Mouse (Mus musculus) neural tube, embryonic 13.5 days (tissue): ENCODE results near the gene Gorasp1. TPM values are rescaled to one million over a fixed set of nuclear protein-coding genes. Genes with fewer than 3 reads are reported as not detected.

Source experiments
- ATAC-seq: fragments of 200-750 bp; cut with Nextera tagmentation; 2 replicates; pipeline ENCODE4 v1.8.0; 2017; ENCODE audit warnings: low read depth, mild to moderate bottlenecking, moderate TSS enrichment, moderate library complexity
- H3K27ac ChIP-seq: fragments of 300-500 bp; sonication (generic); replicated peaks from 2 replicates; pipeline ENCODE4 v1.5.1; 2015; ENCODE audit warnings: moderate library complexity, mild to moderate bottlenecking, inconsistent platforms
- H3K27me3 ChIP-seq: fragments of 300-500 bp; sonication (generic); 2 replicates; pipeline ENCODE4 v1.6.1; 2015; ENCODE audit warnings: mild to moderate bottlenecking, inconsistent platforms
- H3K36me3 ChIP-seq: fragments of 300-500 bp; sonication (generic); 2 replicates; pipeline ENCODE4 v1.6.1; 2015; ENCODE audit warnings: mild to moderate bottlenecking, inconsistent platforms
- H3K4me1 ChIP-seq: fragments of 300-500 bp; sonication (generic); replicated peaks from 2 replicates; pipeline ENCODE4 v1.6.1; 2015; ENCODE audit warnings: inconsistent platforms
- H3K4me2 ChIP-seq: fragments of 300-500 bp; sonication (generic); 2 replicates; pipeline ENCODE4 v1.6.1; 2015; ENCODE audit warnings: inconsistent platforms, mild to moderate bottlenecking, moderate library complexity
- H3K4me3 ChIP-seq: fragments of 300-500 bp; sonication (generic); 2 replicates; pipeline ENCODE4 v1.5.1; 2015; ENCODE audit warnings: mild to moderate bottlenecking, inconsistent platforms
- H3K9ac ChIP-seq: fragments of 300-500 bp; sonication (generic); 2 replicates; pipeline ENCODE4 v1.6.1; 2015; ENCODE audit warnings: moderate library complexity, mild to moderate bottlenecking, inconsistent platforms
- H3K9me3 ChIP-seq: fragments of 300-500 bp; sonication (generic); 2 replicates; pipeline ENCODE4 v1.6.1; 2016; ENCODE audit warnings: inconsistent platforms
- WGBS: fragments of 180-500 bp; shearing (Covaris S2); methylation state at CpG from one replicate; pipeline ENCODE4 v1.1.7; 2015; 5-methylcytosine and 5-hydroxymethylcytosine counted together
- polyA plus RNA-seq: library from polyadenylated mRNA; unstranded; fragments of >200 nt; fragmentation: Nextera tagmentation; extraction: Ambion mirVana; gene quantifications from 2 replicates; pipeline ENCODE4 v1.2.1, GENCODE M21; 2015

Gorasp1 gene
- polyA plus RNA-seq, 1 experiment from 2014 or later: 22.9 TPM

DNA sequence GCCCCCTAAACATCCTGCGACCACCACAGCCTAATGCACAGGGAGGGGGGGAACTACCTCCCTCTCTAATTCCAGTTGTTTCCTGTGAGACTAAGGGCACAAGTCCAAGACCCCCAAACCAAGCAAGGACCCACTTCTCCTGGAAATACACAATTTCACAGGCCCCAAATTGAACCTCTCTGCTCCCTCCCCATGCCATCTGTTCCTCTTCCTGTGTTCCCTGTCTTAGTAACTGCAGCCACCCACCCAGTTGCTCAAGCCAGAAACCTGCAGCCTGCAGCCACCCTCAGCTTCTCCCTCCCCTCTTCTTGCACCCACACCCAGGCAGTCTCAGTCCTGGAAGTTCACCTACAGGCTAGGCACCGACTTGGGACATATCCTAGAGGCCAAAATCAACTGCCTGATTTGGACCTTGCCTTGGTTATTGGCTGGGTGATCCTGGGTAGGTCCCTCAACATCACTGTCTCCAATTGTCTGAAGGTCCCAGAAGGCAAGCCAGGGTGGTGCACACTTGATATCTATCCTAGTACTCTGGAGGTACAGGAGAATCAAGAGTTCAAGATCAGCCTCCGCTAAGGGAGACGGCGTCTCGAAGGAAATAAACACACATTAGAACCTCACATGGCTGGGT, 41.6 kb upstream of the Gorasp1 start:
- H3K36me3 ChIP-seq: peaks cover 2% of the 10 kb centered on the region; the same call in 1 of the 2 replicates
- no peak overlapping the region for H3K27ac ChIP-seq
- no peak overlapping the region for H3K9ac ChIP-seq
- no peak overlapping the region for H3K4me2 ChIP-seq
- H3K4me1 ChIP-seq: peaks cover 57% of the 10 kb centered on the region
- WGBS: 90% methylated on average over 6 of the region's 6 CpGs
- H3K4me3 ChIP-seq: no peak overlapping the region
- peaks cover 21% of the 10 kb centered on the region for H3K27me3 ChIP-seq
- no peaks in the 10 kb centered on the region for H3K9me3 ChIP-seq
- no peak for ATAC-seq

DNA sequence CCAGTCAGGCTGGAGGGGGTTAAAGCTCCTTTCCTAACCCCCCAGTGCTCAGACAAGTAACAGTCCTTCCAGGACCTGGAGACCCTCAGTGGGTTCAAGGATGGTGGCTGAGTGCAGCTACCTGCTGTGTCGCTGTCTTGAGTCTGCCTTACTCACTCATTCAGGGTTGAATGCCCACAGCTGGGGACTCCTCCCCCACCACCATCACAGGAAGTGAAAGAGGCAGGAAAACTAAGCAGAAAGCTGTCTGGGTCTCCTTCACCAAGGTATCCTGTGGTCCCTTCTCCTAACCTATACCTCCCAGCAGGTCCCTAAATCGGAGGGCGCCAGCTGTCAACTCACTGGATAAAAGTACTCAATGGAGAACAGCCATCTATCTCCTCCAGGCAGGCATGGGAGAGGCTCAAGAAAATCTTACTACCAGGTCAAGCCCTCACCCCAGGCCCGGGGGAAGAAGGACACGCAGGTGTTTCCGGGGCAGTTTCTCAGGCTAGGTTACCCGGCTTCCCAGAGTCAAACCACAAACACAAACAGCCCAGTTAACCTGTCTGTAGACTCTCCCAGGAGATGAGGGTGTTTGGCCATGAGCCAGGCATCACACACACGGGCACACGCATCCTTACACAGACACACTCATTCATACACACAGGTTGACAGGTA, 40.9 kb upstream of the Gorasp1 start:
- H3K9ac ChIP-seq: no peak overlapping the region
- WGBS: 63% methylated on average over 9 of the region's 9 CpGs
- ATAC-seq: no peak

DNA sequence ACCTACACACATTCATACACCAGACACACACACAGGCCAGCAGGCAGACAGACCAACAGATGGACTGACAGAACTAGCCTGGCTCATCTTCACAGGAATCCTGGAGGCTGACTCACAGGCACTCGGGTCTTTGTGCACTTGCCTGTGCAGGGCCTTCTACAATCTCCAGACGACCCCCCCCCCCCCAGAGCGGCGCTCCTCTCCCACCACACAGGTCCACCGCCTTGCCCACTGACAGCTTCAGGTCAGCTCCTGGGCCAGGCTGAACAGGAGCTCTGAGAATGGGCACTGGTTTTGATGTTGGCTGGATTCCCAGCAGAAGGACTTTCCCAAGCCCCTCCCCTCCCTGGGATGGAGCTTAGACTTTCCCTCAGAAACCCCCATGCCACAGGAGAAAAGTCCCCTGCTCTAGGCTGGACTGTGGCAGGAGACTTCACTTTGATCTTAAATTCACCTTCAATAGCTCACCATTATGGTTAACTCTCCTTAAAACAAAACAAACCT, 40.2 kb upstream of the Gorasp1 start:
- no peak for ATAC-seq
- no peak overlapping the region for H3K4me3 ChIP-seq
- no peak overlapping the region for H3K4me2 ChIP-seq
- H3K27ac ChIP-seq: no peak overlapping the region
- H3K9me3 ChIP-seq: no peaks in the 10 kb centered on the region
- peaks cover 46% of the 10 kb centered on the region for H3K4me1 ChIP-seq
- H3K36me3 ChIP-seq: peaks cover 10% of the 10 kb centered on the region; the same call in 1 of the 2 replicates
- 0 out of 2 replicates have a peak overlapping the region, but pooled peaks have one; percentile 17 for H3K9ac ChIP-seq
- H3K27me3 ChIP-seq: peaks cover 11% of the 10 kb centered on the region
- WGBS: 43% methylated on average over 5 of the region's 5 CpGs

More for the DNA sequence above, 40.9 kb upstream of the Gorasp1 start:
- Histone ChIP-seq H3K4me3 (no peak overlapping the region), H3K4me1 (peaks cover 53% of the 10 kb centered on the region), H3K27me3 (peaks cover 17% of the 10 kb centered on the region), H3K36me3 (peaks cover 6% of the 10 kb centered on the region; the same call in 1 of the 2 replicates), H3K4me2 (no peak overlapping the region), H3K27ac (no peak overlapping the region), H3K9me3 (no peaks in the 10 kb centered on the region)

DNA sequence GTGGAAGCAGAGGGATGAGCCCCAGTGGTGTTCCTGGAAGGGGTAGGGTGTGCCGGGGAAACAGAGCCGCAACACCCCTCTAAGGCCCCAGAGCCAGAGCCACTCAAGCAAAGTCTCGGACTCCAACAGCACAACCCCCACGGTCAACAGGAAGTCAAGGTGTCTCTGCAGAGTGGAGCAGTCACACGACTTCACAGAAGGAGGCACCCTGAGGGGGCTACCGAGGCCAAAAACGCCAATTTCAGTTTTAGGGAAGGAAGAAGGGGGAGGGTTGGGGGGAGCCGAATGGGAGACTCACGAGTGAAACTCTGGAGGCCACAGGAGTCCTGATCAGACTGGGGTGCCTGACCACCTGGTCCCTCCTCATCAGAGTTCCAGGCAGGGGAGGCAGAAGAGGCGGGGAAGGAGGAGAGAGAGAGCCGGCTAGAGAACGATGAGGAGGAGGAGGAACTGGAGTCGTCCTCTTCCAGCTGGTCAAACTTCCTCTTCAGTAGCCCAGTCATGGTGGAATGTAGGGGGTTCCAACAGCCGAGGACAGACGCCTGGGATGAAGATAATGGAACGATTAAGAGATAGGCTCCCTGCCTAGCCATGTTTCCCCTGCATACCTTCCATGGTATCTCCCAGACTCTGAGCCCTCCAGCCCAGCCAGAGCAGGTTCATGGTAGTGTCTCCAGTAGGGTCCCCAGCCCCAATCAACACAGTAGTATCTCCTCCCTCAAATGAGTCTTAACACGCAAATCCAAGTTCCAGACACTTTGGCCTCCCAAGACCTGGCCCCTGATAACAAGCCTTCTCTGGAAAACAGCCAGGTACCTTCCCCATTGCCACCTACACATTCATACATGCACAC, 39.6 kb upstream of the Gorasp1 start:
- H3K4me2 ChIP-seq: no peak overlapping the region
- H3K4me1 ChIP-seq: peaks cover 39% of the 10 kb centered on the region
- H3K4me3 ChIP-seq: no peak overlapping the region
- H3K9me3 ChIP-seq: no peaks in the 10 kb centered on the region
- no peak for ATAC-seq
- H3K27me3 ChIP-seq: peaks cover 6% of the 10 kb centered on the region; the same call in 1 of the 2 replicates
- H3K36me3 ChIP-seq: peaks cover 10% of the 10 kb centered on the region; the same call in 1 of the 2 replicates
- 60% methylated on average over 17 of the region's 17 CpGs for WGBS
- H3K27ac ChIP-seq: no peak overlapping the region
- 0 out of 2 replicates have a peak overlapping the region, but pooled peaks have one; percentile 17 for H3K9ac ChIP-seq

DNA sequence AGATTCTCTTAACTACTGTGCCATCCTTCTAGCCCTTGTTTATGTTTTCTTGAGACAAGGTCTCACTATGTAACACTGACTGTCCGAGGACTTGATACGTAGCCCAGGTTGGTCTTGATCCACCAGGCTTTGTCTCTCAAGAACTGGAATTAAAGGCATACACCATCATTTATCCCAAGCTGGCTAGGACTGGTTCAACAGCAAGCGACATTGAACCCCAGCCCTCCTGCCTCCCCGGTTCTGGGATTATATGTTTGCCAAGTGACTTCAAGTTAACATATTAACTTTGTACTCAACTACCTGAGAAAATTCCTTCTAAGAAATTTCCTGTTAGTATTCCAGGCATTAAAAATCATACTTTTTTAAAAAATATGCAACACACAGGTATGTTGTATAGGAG, 37.9 kb upstream of the Gorasp1 start:
- no peak overlapping the region for H3K4me3 ChIP-seq
- H3K36me3 ChIP-seq: peaks cover 10% of the 10 kb centered on the region; the same call in 1 of the 2 replicates
- no peak for ATAC-seq
- H3K27me3 ChIP-seq: no peaks in the 10 kb centered on the region
- H3K27ac ChIP-seq: no peak overlapping the region
- WGBS: 98% methylated on average over 4 of the region's 4 CpGs
- H3K4me1 ChIP-seq: peaks cover 36% of the 10 kb centered on the region
- no peak overlapping the region for H3K4me2 ChIP-seq
- no peaks in the 10 kb centered on the region for H3K9me3 ChIP-seq
- no peak overlapping the region for H3K9ac ChIP-seq

DNA sequence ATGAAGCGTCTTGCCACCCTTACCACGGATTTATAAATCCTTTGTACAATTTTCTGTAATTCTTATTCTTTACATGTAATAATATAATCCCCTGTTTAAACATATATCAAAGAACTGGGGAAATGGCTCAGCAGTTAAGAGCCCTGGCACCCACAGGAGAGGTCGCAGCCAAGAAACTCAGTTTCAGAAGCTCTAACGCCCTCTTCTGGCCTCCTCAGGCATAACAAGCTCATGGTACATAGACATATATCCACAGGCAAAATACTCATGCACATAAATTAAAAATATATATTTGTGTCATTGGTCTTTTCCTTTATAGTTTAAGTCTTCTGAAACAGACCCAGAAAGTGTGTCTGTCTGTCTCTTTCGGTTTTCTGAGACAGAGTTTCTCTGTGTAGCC, 37.2 kb upstream of the Gorasp1 start:
- H3K27ac ChIP-seq: no peak overlapping the region
- H3K4me3 ChIP-seq: no peak overlapping the region
- H3K4me2 ChIP-seq: no peak overlapping the region
- 82% methylated on average over 5 of the region's 5 CpGs for WGBS
- H3K9ac ChIP-seq: no peak overlapping the region
- peaks cover 35% of the 10 kb centered on the region for H3K4me1 ChIP-seq
- no peaks in the 10 kb centered on the region for H3K9me3 ChIP-seq
- no peaks in the 10 kb centered on the region for H3K27me3 ChIP-seq
- peaks cover 10% of the 10 kb centered on the region; the same call in 1 of the 2 replicates for H3K36me3 ChIP-seq
- no peak for ATAC-seq

DNA sequence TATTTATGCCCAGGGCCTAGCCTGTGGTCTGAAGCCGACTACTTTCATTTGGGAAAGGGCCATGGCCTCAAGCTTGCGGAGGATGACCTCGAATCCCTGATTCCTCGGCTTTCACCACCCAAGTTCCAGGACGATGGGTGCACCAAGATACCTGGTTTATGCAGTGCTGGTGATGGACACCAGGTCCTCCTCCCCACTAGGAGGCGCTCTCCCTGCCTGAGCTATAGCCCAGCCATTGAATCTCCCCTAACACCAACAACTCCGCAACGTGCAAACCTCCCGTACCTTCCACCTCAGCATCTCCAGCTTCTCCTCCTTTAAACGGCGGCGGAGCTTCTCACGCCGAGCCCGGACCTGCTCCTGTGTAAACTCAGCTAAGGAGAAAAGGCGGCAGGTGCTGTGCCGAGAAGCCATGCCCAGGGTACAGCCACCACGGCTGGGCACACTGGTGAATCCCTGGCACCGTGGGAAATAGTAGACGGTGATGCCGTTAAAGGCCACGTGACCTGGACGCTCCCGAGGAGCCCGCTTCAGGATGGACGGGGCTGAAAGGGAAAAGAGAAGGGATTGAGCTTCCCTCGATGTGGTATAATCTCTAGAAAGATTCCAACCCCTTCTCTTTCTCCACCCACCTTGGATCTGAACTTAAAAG, 36.6 kb upstream of the Gorasp1 start:
- WGBS: 90% methylated on average over 27 of the region's 27 CpGs
- Histone ChIP-seq H3K4me3 (no peak overlapping the region), H3K4me2 (no peak overlapping the region), H3K9ac (no peak overlapping the region), H3K4me1 (peaks cover 35% of the 10 kb centered on the region), H3K36me3 (peaks cover 10% of the 10 kb centered on the region; the same call in 1 of the 2 replicates), H3K27me3 (no peaks in the 10 kb centered on the region), H3K9me3 (no peaks in the 10 kb centered on the region), H3K27ac (no peak overlapping the region)
- ATAC-seq: no peak

DNA sequence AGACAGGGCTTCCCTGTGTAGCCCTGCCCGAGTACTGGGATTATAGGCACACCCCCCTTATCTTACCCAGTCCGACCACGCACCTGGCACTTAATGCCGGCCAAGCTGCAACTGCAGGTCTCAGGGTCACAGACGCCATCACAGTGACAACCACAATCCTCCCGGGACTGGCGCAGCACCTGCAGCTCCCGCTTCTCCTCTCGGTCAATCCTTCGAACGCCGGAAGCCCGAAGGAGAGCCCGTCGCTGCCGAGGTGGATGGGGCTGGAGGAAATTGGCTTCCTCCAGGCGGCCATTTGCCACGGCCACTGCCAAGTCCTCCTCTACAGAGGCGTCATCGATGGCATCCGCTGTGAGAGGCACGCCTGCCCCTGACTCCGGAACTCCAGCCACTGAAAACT, 35.9 kb upstream of the Gorasp1 start:
- no peak overlapping the region for H3K27ac ChIP-seq
- H3K4me1 ChIP-seq: peaks cover 28% of the 10 kb centered on the region
- H3K27me3 ChIP-seq: no peaks in the 10 kb centered on the region
- no peaks in the 10 kb centered on the region for H3K9me3 ChIP-seq
- H3K4me2 ChIP-seq: no peak overlapping the region
- peaks cover 10% of the 10 kb centered on the region; the same call in 1 of the 2 replicates for H3K36me3 ChIP-seq
- H3K9ac ChIP-seq: no peak overlapping the region
- no peak overlapping the region for H3K4me3 ChIP-seq
- WGBS: 94% methylated on average over 23 of the region's 23 CpGs
- ATAC-seq: no peak

DNA sequence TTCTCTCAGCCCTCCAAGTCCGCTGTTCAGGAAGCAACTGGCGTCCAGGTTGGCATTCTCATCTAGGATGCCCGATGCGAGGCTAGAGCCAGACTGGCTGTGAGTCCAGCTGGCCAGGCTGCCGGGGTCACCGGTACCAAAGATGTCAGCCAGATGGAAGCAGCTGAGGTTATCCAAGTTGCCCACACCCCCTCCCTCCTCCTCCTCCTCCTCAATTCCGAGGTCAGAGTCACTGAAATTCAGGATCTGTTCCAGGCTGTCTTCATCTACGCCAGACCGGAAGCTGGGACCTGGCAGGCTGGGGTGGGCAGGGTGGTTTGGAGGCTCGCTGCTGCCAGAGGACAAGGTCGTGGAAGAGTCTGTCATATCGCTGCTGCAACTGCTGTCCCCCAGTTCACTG, 35.2 kb upstream of the Gorasp1 start:
- no peaks in the 10 kb centered on the region for H3K9me3 ChIP-seq
- no peak overlapping the region for H3K4me2 ChIP-seq
- no peak overlapping the region for H3K9ac ChIP-seq
- H3K27me3 ChIP-seq: no peaks in the 10 kb centered on the region
- H3K4me3 ChIP-seq: no peak overlapping the region
- H3K36me3 ChIP-seq: peaks cover 10% of the 10 kb centered on the region; the same call in 1 of the 2 replicates
- 91% methylated on average over 12 of the region's 12 CpGs for WGBS
- ATAC-seq: no peak
- H3K27ac ChIP-seq: no peak overlapping the region
- peaks cover 21% of the 10 kb centered on the region for H3K4me1 ChIP-seq

DNA sequence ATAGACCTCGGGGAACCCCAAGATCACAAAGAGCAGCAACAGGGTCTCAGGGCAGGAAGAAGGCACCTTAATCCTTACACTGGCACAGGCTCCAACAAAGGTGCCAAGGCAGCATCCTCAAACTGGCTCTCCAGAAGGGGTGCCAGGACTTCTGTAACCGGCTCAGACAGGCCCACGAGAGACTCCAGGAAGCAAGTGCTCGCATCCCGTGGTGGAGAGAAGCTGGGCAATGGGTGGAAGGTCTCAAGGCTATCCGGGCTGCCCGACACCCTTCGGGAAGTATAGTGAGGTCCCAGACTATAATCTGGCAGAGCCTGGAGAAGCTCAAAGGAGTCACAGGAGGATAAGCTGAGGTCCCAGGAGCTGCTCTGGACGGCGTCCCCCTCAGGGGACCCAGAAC, 34.8 kb upstream of the Gorasp1 start:
- Histone ChIP-seq H3K9ac (no peak overlapping the region), H3K27me3 (no peaks in the 10 kb centered on the region), H3K4me2 (no peak overlapping the region), H3K9me3 (no peaks in the 10 kb centered on the region), H3K36me3 (peaks cover 10% of the 10 kb centered on the region; the same call in 1 of the 2 replicates), H3K4me1 (peaks cover 17% of the 10 kb centered on the region), H3K4me3 (no peak overlapping the region), H3K27ac (no peak overlapping the region)
- no peak for ATAC-seq
- 96% methylated on average over 10 of the region's 10 CpGs for WGBS
